Mouse (Mus musculus) ES-E14 (cell line): ENCODE data around the gene Olfml3. TPM values are rescaled to one million over a fixed set of nuclear protein-coding genes. Genes with fewer than 3 reads are reported as not detected.
A peak's percentile ranks its signal among the peaks of the same experiment; 100 is the strongest.

Experiments
- DNase-seq: peaks from one replicate; pipeline ENCODE4 v3.0.0-alpha.2; 2013; ENCODE audit warnings: low read depth, low spot score
- H3K27ac ChIP-seq: 2 replicates; pipeline ENCODE4 v1.5.1; 2012; ENCODE audit warnings: low read depth, mild to moderate bottlenecking, low read length, moderate library complexity, mixed read lengths; ENCODE audit not compliant: poor library complexity, insufficient read depth, severe bottlenecking
- H3K36me3 ChIP-seq: 2 replicates; pipeline ENCODE4 v1.6.1; 2012; ENCODE audit warnings: mild to moderate bottlenecking, low read length, moderate library complexity, mixed read lengths; ENCODE audit not compliant: control insufficient read depth, poor library complexity, insufficient read depth, severe bottlenecking
- H3K4me1 ChIP-seq, 2 experiments: fragments of 150-350 bp in 1 of 2; sonication (generic) in 1 of 2; 2 replicates each; pipeline ENCODE4 v1.6.1; 2012; ENCODE audit warnings: low read length in 2 of 2, mild to moderate bottlenecking in 1 of 2, mixed read lengths in 1 of 2; ENCODE audit not compliant: control insufficient read depth in 2 of 2, insufficient read depth in 2 of 2, poor library complexity in 1 of 2
- H3K4me3 ChIP-seq, 2 experiments: fragments of 150-350 bp in 1 of 2; sonication (generic) in 1 of 2; 2 replicates each; pipeline ENCODE4 v1.5.1; 2012; ENCODE audit warnings: low read length in 2 of 2, low read depth in 1 of 2, mild to moderate bottlenecking in 1 of 2, mixed read lengths in 1 of 2; ENCODE audit not compliant: insufficient read depth in 1 of 2, poor library complexity in 1 of 2, severe bottlenecking in 1 of 2
- H3K9ac ChIP-seq: 2 replicates; pipeline ENCODE4 v1.6.1; 2012; ENCODE audit warnings: low read depth, mild to moderate bottlenecking, low read length, mixed read lengths; ENCODE audit not compliant: poor library complexity, insufficient read depth, severe bottlenecking
- H3K9me3 ChIP-seq: fragments of 150-350 bp; sonication (generic); 2 replicates; pipeline ENCODE4 v1.6.1; 2012; ENCODE audit warnings: low read depth, mild to moderate bottlenecking, low read length; ENCODE audit not compliant: control insufficient read depth, insufficient read depth
- CHD2 ChIP-seq: IDR thresholded peaks from 2 replicates; pipeline ENCODE4 v1.6.1; 2014; ENCODE audit warnings: mild to moderate bottlenecking, low read depth, low read length, inconsistent platforms
- HCFC1 ChIP-seq: IDR thresholded peaks from 2 replicates; pipeline ENCODE4 v1.6.1; 2012; ENCODE audit warnings: low read length, inconsistent platforms, borderline replicate concordance; ENCODE audit not compliant: insufficient read depth
- MAFK ChIP-seq: IDR thresholded peaks from 2 replicates; pipeline ENCODE4 v1.6.1; 2014; ENCODE audit warnings: mild to moderate bottlenecking, low read depth, low read length, inconsistent platforms; ENCODE audit not compliant: insufficient read depth
- ZC3H11A ChIP-seq: IDR thresholded peaks from 2 replicates; pipeline ENCODE4 v1.6.1; 2012; ENCODE audit warnings: low read depth, mild to moderate bottlenecking, inconsistent platforms, low read length, borderline replicate concordance
- ZNF384 ChIP-seq: IDR thresholded peaks from 2 replicates; pipeline ENCODE4 v1.6.1; 2012; ENCODE audit warnings: low read depth, low read length, inconsistent platforms
- in situ Hi-C, 2 experiments: fragments of 600-800 bp; cut with MboI; formaldehyde crosslinking; loops; one replicate each; pipeline ENCODE4 v1.15.1; 2025; ENCODE audit warnings: low sequenced_read_pairs in 2 of 2, inconsistent platforms in 1 of 2; ENCODE audit not compliant: unreplicated experiment in 2 of 2
- total RNA-seq: library from RNA; depleted of rRNA; stranded (reverse); fragments of 300-350 nt; gene quantifications from 2 replicates; pipeline ENCODE4 v1.2.3, GENCODE M21; 2012

Olfml3 gene
- total RNA-seq, 1 experiment: 1.2 TPM

- H3K4me3 ChIP-seq: no peak overlapping the region
- TF ChIP-seq HCFC1: no peak
- TF ChIP-seq MAFK: no peak
- TF ChIP-seq ZNF384: no peak
- no peak for TF ChIP-seq ZC3H11A
- no peak for TF ChIP-seq CHD2
- in situ Hi-C loops: no loop called here
- H3K4me1 ChIP-seq: peaks cover 4% of the 10 kb centered on the region in 2 experiments
- H3K9me3 ChIP-seq: no peaks in the 10 kb centered on the region
- H3K27ac ChIP-seq: no peak overlapping the region
- no peak for DNase-seq
- H3K9ac ChIP-seq: no peak overlapping the region
- peaks cover 2% of the 10 kb centered on the region; the same call in 1 of the 2 replicates for H3K36me3 ChIP-seq
Observed at GRCm38 (mm10) chr3:103773508-103773907, 35.7 kb upstream of the Olfml3 start.

DNA sequence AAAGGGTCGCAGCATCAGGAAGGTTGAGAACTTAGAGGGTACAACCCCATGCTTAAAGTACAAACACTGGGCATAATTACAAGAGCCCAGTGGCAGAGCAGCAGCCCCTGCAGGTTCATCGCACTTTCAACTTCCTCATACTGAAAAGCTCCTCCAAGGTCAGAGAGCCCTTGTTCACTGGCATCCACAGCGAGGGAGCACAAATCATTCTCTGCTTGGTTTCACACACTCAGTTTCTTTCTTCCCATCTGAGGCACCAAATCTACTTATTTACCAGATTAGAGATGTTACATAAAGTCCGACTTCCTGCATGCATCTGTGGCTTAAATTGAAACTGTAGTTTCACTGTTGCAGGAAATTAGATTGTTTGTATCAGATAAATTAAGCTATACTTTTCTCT, 35.0 kb upstream of the Olfml3 start:
- Histone ChIP-seq H3K27ac (no peak overlapping the region), H3K36me3 (peaks cover 2% of the 10 kb centered on the region; the same call in 1 of the 2 replicates), H3K4me1 (peaks cover 4% of the 10 kb centered on the region in 2 experiments), H3K9ac (no peak overlapping the region; the same call in 1 of the 2 replicates), H3K9me3 (no peaks in the 10 kb centered on the region), H3K4me3 (no peak overlapping the region)
- TF ChIP-seq MAFK (no peak), CHD2 (no peak), ZC3H11A (no peak), ZNF384 (no peak), HCFC1 (no peak)
- DNase-seq: no peak
- in situ Hi-C loops: no loop called here

GRCm38 (mm10) chr3:103771531-103772130, 33.8 kb upstream of the Olfml3 start:
- Histone ChIP-seq H3K4me3 (no peak overlapping the region), H3K27ac (peak overlapping the region; percentile 58; the same call in 1 of the 2 replicates), H3K9ac (no peak overlapping the region), H3K4me1 (peaks cover 4% of the 10 kb centered on the region in 2 experiments), H3K9me3 (no peaks in the 10 kb centered on the region), H3K36me3 (no peaks in the 10 kb centered on the region; the same call in 1 of the 2 replicates)
- DNase-seq: peak; percentile 46
- TF ChIP-seq ZNF384: no peak
- TF ChIP-seq MAFK: no peak
- no peak; the same call in 1 of the 2 replicates for TF ChIP-seq ZC3H11A
- no peak for TF ChIP-seq HCFC1
- no peak for TF ChIP-seq CHD2
- in situ Hi-C loops: no loop called here

- H3K27ac ChIP-seq: no peak overlapping the region
- DNase-seq: no peak
- no peak for TF ChIP-seq MAFK
- TF ChIP-seq CHD2: no peak
- TF ChIP-seq ZNF384: no peak
- no peak for TF ChIP-seq ZC3H11A
- TF ChIP-seq HCFC1: no peak
- H3K4me1 ChIP-seq: no peaks in the 10 kb centered on the region; a peak in 2 of 4 replicates
- H3K9me3 ChIP-seq: no peaks in the 10 kb centered on the region
- H3K36me3 ChIP-seq: no peaks in the 10 kb centered on the region; the same call in 1 of the 2 replicates
- no peak overlapping the region for H3K9ac ChIP-seq
- in situ Hi-C loops: no loop called here
- no peak overlapping the region for H3K4me3 ChIP-seq
Observed at GRCm38 (mm10) chr3:103766789-103767188, 29.0 kb upstream of the Olfml3 start.
